Mouse (Mus musculus) left cerebral cortex, adult 2 months (tissue): ENCODE data around the gene Txndc9. TPM values are rescaled to one million over a fixed set of nuclear protein-coding genes. Genes with fewer than 3 reads are reported as not detected.
A peak's percentile ranks its signal among the peaks of the same experiment; 100 is the strongest.

Experiments used
- DNase-seq, 2 experiments: peaks; one replicate each; pipeline ENCODE4 v3.0.0; 2021 to 2022; ENCODE audit warnings: low spot score in 2 of 2, mixed read lengths in 1 of 2; ENCODE audit errors: extremely low spot score in 1 of 2
- H3K27ac ChIP-seq: fragments of 200-600 bp; 2 replicates; pipeline ENCODE4 v1.8.1; 2022
- H3K4me3 ChIP-seq: fragments of 200-600 bp; 2 replicates; pipeline ENCODE4 v1.8.1; 2022
- CTCF ChIP-seq: fragments of 200-600 bp; IDR thresholded peaks from 2 replicates; pipeline ENCODE4 v1.8.1; 2022; ENCODE audit warnings: antibody characterized with exemption, mild to moderate bottlenecking, moderate library complexity
- intact Hi-C: fragments of 180-260 bp; cut with DNase I; formaldehyde crosslinking; loops from one replicate; pipeline ENCODE4 v1.15.1; 2025
- total RNA-seq, 2 experiments: library from RNA; stranded (reverse); gene quantifications; 2 replicates each; pipeline ENCODE4 v1.2.3; 2021

Txndc9 gene
- total RNA-seq, 2 experiments from 2014 or later = 52.7 to 65.9 TPM

- Histone ChIP-seq H3K4me3 (no peak overlapping the region), H3K27ac (no peak overlapping the region)
- TF ChIP-seq CTCF = no peak
- DNase-seq = no peak
- intact Hi-C loops = loop anchor here (5.0 kb wide), 1 partner anchor 43 kb away; no protein-coding TSS in a partner anchor
Observed at GRCm38 (mm10) chr1:37965571-37965970, 32.1 kb downstream of the Txndc9 start.

GRCm38 (mm10) chr1:37959486-37959885 lies 38.2 kb downstream of the Txndc9 start:
- intact Hi-C loops = no loop called here
- peak; percentile 12 to 16 for DNase-seq
- no peak for TF ChIP-seq CTCF
- Histone ChIP-seq H3K4me3 (no peak overlapping the region), H3K27ac (no peak overlapping the region)

DNA sequence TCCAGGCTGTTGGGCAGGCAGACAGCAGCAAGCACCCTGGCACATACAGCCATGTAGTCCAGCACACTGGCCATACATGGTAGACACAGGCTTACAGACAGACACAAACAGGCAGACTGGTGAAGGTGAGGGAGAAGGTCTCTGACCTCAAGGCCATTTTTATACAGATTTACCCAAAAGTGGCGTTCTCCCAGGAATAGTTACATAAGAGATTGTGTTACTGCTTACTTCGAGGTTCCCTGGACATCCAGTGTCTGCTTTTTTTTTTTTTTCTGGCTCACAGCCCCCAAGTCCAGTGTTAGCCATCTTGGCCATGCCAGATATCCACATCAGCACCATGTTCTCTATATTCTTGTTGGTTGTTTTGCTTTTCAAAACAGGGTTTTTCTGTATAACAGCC lies 39.2 kb downstream of the Txndc9 start:
- Histone ChIP-seq H3K4me3 (no peak overlapping the region), H3K27ac (no peak overlapping the region)
- DNase-seq = no peak
- intact Hi-C loops = no loop called here
- TF ChIP-seq CTCF = no peak

DNA sequence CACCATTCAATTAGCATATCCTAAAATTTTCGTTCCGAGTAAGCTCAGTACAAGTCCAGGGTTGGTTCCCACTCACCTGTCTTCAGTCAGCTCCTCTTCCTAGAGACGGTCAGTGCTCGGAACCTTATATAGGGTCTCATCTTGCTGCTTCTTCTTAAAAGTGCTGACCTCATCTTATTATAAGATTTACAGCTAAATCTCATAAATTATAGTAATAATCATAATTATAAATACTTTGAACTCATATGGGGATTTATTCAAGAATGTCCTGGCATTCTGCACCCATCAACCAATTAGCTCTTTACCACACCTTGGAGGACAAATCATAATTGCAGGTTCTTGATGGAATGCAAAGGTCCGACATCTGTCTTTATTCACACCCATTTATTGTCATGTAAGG lies 40.0 kb downstream of the Txndc9 start, which contains the start of gene Lyg1:
Gene Lyg1, minus strand, starts transcription at position 101 of the 400 bp plus-strand sequence.
- H3K27ac ChIP-seq = no peak within 1 kb of the TSS
- no peak within 1 kb of the TSS for H3K4me3 ChIP-seq
- no peak for TF ChIP-seq CTCF
- intact Hi-C loops = no loop called here
- DNase-seq = no peak

GRCm38 (mm10) chr1:37956690-37957431 lies 40.8 kb downstream of the Txndc9 start:
- no peak for DNase-seq
- H3K27ac ChIP-seq = no peak overlapping the region

DNA sequence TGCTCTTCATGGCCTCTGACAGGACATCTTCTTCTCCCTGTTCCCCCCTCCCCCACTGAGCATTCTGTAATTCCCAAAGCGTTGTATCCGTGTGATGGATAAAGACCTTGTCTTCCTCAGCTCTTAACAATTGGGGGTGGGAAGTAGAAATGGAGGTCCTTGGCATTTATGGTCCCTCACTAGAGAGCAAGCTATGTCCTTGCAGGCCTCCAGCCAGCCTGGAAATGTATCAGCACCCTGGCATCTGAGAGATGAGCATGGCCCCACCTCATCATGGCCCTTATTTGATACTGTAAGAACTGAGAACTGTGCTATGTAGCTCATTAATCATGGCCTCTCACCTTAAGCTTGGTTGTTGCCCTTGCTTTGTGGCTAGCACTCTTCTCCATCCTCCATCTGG lies 42.4 kb downstream of the Txndc9 start:
- Histone ChIP-seq H3K4me3 (no peak overlapping the region), H3K27ac (no peak overlapping the region)
- no peak for TF ChIP-seq CTCF
- DNase-seq = no peak
- intact Hi-C loops = no loop called here

More at GRCm38 (mm10) chr1:37956690-37957431, 40.8 kb downstream of the Txndc9 start:
- intact Hi-C loops = no loop called here
- no peak for TF ChIP-seq CTCF
- H3K4me3 ChIP-seq = no peak overlapping the region

GRCm38 (mm10) chr1:37954786-37955185 lies 42.9 kb downstream of the Txndc9 start:
- no peak for TF ChIP-seq CTCF
- no peak for DNase-seq
- Histone ChIP-seq H3K27ac (no peak overlapping the region), H3K4me3 (no peak overlapping the region)
- intact Hi-C loops = no loop called here

DNA sequence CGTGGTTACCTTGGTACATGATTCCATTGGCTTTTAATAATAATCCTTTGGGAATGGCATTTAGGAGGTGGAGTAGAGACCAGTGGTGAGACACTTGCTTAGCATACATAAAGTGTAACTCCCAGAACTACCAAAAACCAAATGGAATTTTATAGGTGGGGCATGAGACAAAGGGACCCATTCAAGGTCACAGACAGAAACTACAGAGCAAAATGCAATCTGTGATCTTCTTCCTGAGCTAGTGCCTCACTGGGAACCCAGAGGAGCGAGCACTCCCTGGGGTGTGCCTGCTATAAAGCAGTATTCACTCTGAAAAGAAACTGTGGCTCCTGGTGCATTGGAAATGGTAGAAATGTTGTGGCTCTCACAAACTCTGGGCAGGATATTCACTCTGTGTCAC lies 48.8 kb downstream of the Txndc9 start:
- intact Hi-C loops = no loop called here
- Histone ChIP-seq H3K27ac (no peak overlapping the region), H3K4me3 (no peak overlapping the region)
- no peak for TF ChIP-seq CTCF
- DNase-seq = no peak

Other genes with a start within 250 kb of the Txndc9 start
- gene Tsga10, start 131.5 kb downstream of the Txndc9 start, total RNA-seq = 10 to 100 TPM; 20.0 to 24.0 TPM
- gene Lipt1, start 126.2 kb downstream of the Txndc9 start, total RNA-seq = 10 to 100 TPM in 1 of 2 experiments, 1 to 10 TPM in 1; 9.5 to 10.9 TPM
- gene Mitd1, start 107.5 kb downstream of the Txndc9 start, total RNA-seq = 10 to 100 TPM; 10.6 to 10.9 TPM
- gene Mrpl30, start 107.4 kb downstream of the Txndc9 start, total RNA-seq = 100 to 1,000 TPM; 139 to 148 TPM
- not detected for gene Lyg2, start 81.4 kb downstream of the Txndc9 start, total RNA-seq
- not detected for gene Lyg1, start 40.1 kb downstream of the Txndc9 start, total RNA-seq
- 10 to 100 TPM; 37.6 to 46.2 TPM for gene Eif5b, start 117 bp upstream of the Txndc9 start, total RNA-seq
- gene Rev1, start 131.9 kb upstream of the Txndc9 start, total RNA-seq = 10 to 100 TPM; 40.0 to 46.1 TPM